Mouse (Mus musculus): Measurements from ENCODE around the gene Eya4.

Eya4 gene

GRCm38 (mm10) chr10:23233425-23233824 lies 117.2 kb downstream of the Eya4 start:
- DNase-seq (ENCODE audit: low read depth, low spot score): no peak

- DNase-seq (ENCODE audit: low read depth, low spot score): no peak
Measured at GRCm38 (mm10) chr10:23230863-23231262, 119.7 kb downstream of the Eya4 start.

GRCm38 (mm10) chr10:23223336-23223735 lies 127.2 kb downstream of the Eya4 start:
- DNase-seq (ENCODE audit: low read depth, low spot score): no peak

- DNase-seq (ENCODE audit: low read depth, low spot score): no peak
Measured at GRCm38 (mm10) chr10:23220432-23220831, 130.2 kb downstream of the Eya4 start.

- DNase-seq (ENCODE audit: low read depth, low spot score): no peak
Measured at GRCm38 (mm10) chr10:23216815-23217214, 133.8 kb downstream of the Eya4 start.

- DNase-seq (ENCODE audit: low read depth, low spot score): no peak
Measured at GRCm38 (mm10) chr10:23211381-23211780, 139.2 kb downstream of the Eya4 start.

- peak; percentile 33 for DNase-seq (ENCODE audit: low read depth, low spot score)
Measured at GRCm38 (mm10) chr10:23203885-23204284, 146.7 kb downstream of the Eya4 start.

- no peak for DNase-seq (ENCODE audit: low read depth, low spot score)
Measured at GRCm38 (mm10) chr10:23203144-23203838, 147.3 kb downstream of the Eya4 start.

- DNase-seq (ENCODE audit: low read depth, low spot score): no peak
Measured at GRCm38 (mm10) chr10:23202591-23202990, 148.0 kb downstream of the Eya4 start.

- DNase-seq (ENCODE audit: low read depth, low spot score): no peak
Measured at GRCm38 (mm10) chr10:23198251-23198650, 152.3 kb downstream of the Eya4 start.

GRCm38 (mm10) chr10:23196336-23196735 lies 154.2 kb downstream of the Eya4 start:
- no peak for DNase-seq (ENCODE audit: low read depth, low spot score)

GRCm38 (mm10) chr10:23195337-23195736 lies 155.2 kb downstream of the Eya4 start:
- DNase-seq (ENCODE audit: low read depth, low spot score): no peak

GRCm38 (mm10) chr10:23189836-23190235 lies 160.8 kb downstream of the Eya4 start:
- DNase-seq (ENCODE audit: low read depth, low spot score): no peak

GRCm38 (mm10) chr10:23185391-23185790 lies 165.2 kb downstream of the Eya4 start:
- DNase-seq (ENCODE audit: low read depth, low spot score): no peak

- no peak for DNase-seq (ENCODE audit: low read depth, low spot score)
Measured at GRCm38 (mm10) chr10:23181572-23182493, 168.8 kb downstream of the Eya4 start.

- DNase-seq (ENCODE audit: low read depth, low spot score): no peak
Measured at GRCm38 (mm10) chr10:23179285-23179684, 171.3 kb downstream of the Eya4 start.

GRCm38 (mm10) chr10:23177347-23178046 lies 173.1 kb downstream of the Eya4 start:
- no peak for DNase-seq (ENCODE audit: low read depth, low spot score)

GRCm38 (mm10) chr10:23176666-23177346 lies 173.8 kb downstream of the Eya4 start:
- no peak for DNase-seq (ENCODE audit: low read depth, low spot score)

- no peak for DNase-seq (ENCODE audit: low read depth, low spot score)
Measured at GRCm38 (mm10) chr10:23171541-23171940, 179.0 kb downstream of the Eya4 start.

GRCm38 (mm10) chr10:23165089-23165642 lies 185.4 kb downstream of the Eya4 start:
- no peak for DNase-seq (ENCODE audit: low read depth, low spot score)

- no peak for DNase-seq (ENCODE audit: low read depth, low spot score)
Measured at GRCm38 (mm10) chr10:23159844-23160243, 190.7 kb downstream of the Eya4 start.
